Mouse (Mus musculus): ENCODE measurements around the gene Mark1.

The Mark1 gene

DNA sequence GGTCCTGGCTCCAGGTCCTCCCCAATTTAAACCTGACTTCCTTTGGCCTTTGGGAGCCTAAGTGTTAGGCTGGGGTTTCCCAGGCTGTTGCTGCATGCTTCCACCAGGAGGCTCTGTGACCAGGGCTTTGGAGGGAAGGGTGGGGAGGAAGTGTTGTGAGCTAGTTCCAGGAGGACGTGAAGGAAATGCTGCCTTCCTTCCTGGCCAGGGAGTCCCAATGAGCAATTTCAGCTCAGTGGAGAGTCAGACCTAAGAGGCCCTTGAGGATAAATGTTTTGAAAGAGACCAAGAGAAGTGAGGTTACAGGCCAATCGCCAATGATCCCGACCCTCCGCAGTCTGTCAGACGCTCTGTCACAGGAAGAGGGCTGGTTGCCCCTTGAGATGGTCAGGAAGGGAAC is 146.0 kb downstream of the Mark1 start:
- in situ Hi-C loops (cut with MseI, MboI): no loop called here

DNA sequence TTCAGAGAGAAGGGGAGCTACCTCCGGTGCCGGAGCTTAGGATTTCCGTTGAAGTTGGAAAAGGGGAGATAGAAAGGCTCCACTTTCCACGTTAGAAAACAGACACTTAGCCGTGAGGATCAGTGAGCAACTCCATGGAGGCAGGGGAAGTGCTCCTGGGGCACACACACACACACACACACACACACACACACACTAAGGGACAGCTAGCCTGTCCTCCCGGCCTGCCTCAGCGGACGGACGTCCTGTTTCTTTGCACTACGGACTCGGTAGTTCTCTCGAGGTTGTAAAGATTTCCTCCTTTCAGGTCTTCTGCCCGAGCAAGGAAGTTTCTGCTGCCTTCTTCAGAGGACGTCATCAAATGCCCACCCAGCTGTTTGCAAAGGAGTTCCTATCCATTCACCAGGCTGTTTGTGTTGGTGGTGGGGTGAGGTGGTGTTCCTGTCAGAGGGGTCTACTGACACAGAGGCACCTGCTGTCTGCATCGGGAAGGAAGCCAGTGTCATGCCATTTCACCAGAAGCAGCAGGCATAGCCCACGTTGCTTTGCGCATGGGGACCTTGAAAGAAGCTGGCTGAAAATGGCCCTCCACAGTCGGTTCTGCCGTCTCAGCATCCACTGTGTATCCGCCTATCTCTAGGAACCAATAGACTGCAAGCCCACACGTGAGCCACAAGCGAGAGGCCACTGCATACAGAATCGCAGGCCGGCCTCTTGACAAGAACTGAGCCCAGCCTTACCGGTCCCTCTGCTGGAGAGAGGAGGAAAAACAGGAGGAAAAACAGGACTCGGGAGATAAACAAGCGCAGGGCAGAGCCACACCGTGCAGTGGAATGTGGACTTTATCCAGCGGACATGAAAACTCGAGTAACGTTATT is 147.4 kb downstream of the Mark1 start:
- in situ Hi-C loops (cut with MseI, MboI): no loop called here

DNA sequence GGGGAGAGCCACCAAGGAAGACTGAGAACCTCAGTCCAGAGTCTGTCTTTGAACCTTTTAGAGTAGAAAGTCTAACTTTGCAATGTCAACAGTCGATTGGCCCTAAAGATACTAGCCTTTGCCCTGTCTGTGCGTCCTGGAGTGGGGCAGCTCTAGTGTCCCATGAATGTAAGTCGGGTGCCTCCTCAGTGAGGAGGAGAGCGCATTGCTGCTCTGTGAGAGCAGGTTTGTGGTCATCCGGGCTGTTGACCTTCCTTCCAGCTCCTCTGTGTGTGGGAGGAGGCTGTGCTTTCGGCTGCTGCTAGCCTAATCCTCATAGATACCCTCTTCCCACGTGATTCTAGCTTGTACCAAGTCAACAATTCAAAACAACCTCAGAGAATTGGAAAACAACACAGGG is 148.2 kb downstream of the Mark1 start:
- in situ Hi-C loops (cut with MseI, MboI): no loop called here

DNA sequence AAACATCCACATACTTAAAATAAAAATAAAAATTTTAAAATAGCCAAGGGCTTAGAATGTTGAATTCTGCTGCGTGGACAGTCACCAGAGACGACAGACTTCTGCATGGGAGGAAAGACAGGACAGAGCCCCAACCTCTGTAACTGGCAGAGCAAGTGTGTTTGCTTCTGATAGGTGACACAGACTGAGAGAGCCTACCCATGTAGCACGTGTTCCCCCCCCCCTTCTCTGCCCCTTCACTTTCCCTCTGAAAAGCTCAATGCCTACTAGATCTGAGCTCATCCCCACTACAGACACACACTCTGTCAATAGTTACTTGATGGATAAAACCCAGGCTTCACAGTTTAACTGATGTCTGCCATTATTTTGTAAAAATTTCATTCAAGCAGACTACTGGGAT is 152.4 kb downstream of the Mark1 start:
- in situ Hi-C loops (cut with MseI, MboI): no loop called here
